Mouse (Mus musculus) embryo, embryonic 9.5 days (tissue): ENCODE results near the gene Ccl24.
"Not testable (repeated sequence)": the region's sequence is repeated elsewhere in the genome, so short reads cannot be mapped to it uniquely, and the experiment has no call there.

Experiments
- DNase-seq: peaks from one replicate; pipeline ENCODE4 v3.0.0-alpha.2; 2017; ENCODE audit errors: extremely low spot score

The Ccl24 gene

GRCm38 (mm10) chr5:135573006-135573405 lies at the start of gene Ccl24:
Gene Ccl24, minus strand, starts transcription at chr5:135573049.
- no peak for DNase-seq

GRCm38 (mm10) chr5:135621725-135622124 lies 48.9 kb upstream of the Ccl24 start:
- no peak for DNase-seq

- DNase-seq = no peak
Measured at GRCm38 (mm10) chr5:135620526-135620925, 47.7 kb upstream of the Ccl24 start.

- DNase-seq = not testable (repeated sequence)
Measured at GRCm38 (mm10) chr5:135619741-135620140, 46.9 kb upstream of the Ccl24 start.

DNA sequence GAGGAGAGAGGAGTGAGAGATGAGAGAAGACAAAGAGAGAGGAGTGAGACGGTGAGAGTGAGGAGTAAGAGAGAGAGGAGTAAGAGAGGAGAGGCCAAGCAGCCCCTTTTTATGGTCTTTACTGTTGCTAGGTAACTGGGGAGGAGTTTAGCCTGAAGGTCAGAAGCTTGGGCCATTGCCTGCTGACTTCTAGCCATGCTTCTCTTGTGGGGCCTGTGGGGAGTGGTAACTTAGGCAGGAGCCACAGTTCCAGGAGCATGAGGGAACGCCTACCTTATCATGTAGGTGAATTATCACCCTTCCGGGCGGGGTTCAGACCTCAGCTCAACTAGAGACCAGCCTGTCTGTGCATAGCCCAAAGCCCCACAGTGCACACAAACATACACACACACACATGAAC lies 36.9 kb upstream of the Ccl24 start:
- no peak for DNase-seq

DNA sequence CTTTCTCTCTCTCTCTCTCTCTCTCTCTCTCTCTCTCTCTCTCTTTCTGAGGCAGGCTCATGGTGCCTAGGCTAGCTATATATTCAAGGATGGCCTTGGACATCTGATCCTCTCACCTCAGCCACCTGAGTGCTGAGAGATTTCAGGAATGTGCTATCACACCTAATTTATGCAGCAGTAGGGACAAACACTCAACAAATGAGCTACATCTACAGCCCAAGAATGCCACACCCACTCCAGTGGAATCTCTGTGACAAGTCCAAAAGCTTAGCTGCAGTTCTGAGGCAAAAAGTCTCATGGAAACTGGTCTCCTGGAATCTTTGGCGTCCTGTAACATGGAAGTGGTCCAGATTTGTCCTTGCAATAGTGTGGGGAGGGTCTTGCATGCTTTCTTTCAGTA lies 34.7 kb upstream of the Ccl24 start:
- DNase-seq = no peak

DNA sequence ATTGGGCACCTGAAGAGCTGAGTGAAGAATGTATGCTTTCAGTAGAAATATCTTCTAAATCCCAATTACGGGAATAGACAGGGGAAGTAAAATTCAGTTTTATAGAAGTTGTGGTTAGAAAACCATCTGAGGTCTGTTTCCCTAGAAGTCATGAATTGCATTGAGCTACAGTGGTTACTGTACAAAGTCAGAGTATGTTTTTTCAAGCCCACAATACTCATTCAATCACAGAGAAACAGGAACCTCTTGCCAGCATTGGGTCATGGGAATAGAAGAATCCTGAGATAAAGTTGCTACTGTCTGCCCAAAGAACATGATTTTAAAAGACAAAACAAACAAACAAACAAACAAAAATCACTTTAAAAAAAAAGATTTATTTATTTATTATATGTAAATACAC lies 33.9 kb upstream of the Ccl24 start:
- DNase-seq = not testable (repeated sequence)

GRCm38 (mm10) chr5:135604643-135605042 lies 31.8 kb upstream of the Ccl24 start:
- not testable (repeated sequence) for DNase-seq

- DNase-seq = no peak
Measured at GRCm38 (mm10) chr5:135589996-135590784, 17.3 kb upstream of the Ccl24 start.

GRCm38 (mm10) chr5:135587764-135588163 lies 14.9 kb upstream of the Ccl24 start:
- no peak for DNase-seq

DNA sequence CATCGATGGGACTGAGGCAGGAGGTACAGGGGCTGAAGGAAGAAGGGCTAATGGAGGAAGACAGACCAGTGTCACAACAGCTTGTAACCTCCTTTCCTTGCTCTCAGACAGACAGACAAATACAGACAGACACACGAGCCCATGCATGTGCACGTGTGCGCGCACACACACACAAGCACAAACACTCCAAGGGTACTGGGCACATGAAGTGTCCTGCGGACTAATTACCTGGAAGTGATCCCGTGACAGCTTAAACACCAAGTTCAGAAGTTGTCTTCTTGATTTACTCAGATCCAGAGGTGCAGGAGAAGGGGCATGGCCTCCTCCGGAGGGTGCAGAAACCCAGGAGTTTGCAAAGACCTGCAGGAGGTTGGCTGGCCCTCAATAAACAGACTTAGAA lies 12.8 kb upstream of the Ccl24 start:
- DNase-seq = no peak

DNA sequence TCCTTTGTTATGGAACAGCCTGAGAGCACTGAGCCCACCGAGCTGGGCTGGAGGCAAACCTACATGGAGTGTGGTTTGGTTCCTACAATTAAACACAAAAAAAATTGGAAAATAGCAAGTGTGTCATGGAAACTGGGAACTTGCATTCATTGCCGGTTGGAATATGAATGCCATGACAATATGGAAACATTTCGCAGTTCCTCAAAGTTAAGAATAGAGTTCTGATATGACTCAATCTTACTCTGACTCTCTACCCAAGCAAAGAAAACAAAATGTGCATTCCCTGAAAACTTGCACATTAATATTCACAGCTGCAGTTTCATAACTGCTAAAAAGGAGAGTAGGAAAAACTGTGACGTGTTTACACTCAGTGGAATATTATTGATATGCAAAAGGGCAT lies 9.5 kb upstream of the Ccl24 start:
- no peak for DNase-seq

DNA sequence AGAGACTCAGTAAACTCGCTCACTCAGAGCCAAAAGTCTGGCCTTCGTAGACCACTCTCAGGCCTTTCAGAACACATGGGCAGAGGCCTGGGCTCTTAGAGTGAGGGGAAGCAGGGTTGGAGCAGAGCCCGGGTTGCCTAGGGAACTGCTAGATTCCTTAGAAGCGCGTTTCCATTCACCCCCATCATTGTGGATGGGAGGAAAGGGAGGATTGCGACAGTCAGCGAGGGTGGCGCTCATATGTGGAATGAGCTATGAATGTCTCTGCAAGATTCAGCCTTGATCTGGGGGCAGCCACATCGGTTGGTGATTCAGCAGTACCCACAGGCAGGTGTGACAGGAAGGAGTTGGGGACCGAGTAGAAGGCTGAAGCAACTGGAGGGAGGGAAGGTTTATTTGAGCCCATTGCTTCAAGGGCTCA lies 6.5 kb upstream of the Ccl24 start:
- no peak for DNase-seq

DNA sequence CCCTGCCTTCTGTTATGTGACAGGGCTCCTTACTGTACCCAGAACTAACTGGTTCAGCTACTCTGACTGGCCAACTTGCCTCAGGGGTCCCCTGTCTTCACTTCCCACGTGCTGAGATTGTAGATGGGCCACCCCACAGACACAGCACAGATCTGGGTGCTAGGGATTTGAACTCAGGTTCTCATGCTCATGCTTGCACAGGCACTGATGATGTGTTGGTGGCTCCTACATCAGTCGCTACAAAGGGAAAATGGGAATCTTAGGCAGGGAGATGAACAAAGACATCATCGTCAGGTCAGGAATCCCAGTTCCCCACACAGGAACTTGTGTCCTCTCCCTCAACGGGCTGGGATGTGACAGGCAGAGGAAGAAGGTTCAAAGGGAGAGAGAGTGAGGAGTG lies 3.2 kb upstream of the Ccl24 start:
- DNase-seq = no peak

GRCm38 (mm10) chr5:135568698-135569097 lies 4.2 kb downstream of the Ccl24 start:
- no peak for DNase-seq

- DNase-seq = no peak
Measured at GRCm38 (mm10) chr5:135567556-135568265, 5.1 kb downstream of the Ccl24 start.

DNA sequence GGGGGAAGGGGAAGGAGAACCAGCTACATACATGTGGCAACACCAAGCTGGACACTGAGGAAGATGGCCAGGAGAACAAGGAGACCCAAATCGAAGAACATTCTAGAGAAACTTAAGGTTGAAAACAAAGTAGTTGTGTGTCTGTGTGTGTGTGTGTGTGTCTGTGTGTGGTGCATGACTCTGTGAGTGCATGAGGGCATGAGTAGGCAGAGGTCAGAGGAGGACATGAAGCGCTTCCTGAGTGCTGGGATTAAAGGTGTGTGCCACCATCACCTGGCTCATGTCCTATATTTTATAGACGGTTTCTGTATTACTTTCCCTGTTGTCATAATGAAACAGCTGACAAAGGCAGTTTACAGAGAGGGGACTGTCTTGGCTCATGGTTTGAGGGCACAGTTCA lies 9.4 kb downstream of the Ccl24 start, which contains the start of gene Ccl26:
Gene Ccl26, minus strand, starts transcription at position 101 of the 400 bp plus-strand sequence.
- DNase-seq = no peak

GRCm38 (mm10) chr5:135557671-135558070 lies 15.2 kb downstream of the Ccl24 start:
- no peak for DNase-seq

- DNase-seq = peak; percentile 4
Measured at GRCm38 (mm10) chr5:135557051-135557450, 15.8 kb downstream of the Ccl24 start.

DNA sequence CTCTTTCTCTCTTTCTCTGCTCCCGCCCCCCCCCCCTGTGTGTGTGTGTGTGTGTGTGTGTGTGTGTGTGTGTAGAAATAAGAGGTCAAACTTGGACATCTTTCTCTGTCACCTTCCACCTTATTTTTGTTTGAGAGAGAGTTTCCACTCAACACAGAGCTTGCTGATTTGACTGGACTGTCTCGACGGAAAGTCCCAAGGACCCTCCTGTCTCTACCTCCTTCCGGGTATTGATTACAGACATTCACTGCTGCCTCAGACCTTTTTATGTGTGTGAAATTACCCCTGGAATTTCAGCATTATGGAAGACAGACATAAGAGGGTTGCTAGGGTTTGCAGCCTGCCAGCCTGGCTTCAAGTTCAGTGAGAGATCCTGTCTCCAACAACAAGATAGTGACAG lies 16.6 kb downstream of the Ccl24 start:
- DNase-seq = no peak

DNA sequence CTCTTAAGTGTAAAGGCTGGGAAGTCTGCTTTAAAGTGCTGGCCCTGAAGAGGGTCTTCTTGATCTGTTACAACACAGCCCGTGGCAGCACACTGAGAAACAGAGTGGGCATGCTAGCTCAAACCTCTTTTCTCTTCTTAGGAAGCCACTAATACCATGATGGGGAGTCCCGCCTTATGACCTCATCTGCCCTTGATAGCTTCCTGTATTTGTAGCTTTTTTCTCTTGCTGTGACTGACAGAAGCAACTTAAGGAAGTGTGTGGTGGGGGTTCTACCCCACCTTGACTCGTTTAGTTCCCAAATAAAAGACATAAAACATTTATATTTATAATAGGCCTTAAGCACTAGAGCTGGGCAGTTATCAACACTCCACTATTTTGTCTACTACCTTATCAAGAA lies 21.3 kb downstream of the Ccl24 start:
- no peak for DNase-seq

- peak; percentile 11 for DNase-seq
Measured at GRCm38 (mm10) chr5:135550910-135551309, 21.9 kb downstream of the Ccl24 start.

DNA sequence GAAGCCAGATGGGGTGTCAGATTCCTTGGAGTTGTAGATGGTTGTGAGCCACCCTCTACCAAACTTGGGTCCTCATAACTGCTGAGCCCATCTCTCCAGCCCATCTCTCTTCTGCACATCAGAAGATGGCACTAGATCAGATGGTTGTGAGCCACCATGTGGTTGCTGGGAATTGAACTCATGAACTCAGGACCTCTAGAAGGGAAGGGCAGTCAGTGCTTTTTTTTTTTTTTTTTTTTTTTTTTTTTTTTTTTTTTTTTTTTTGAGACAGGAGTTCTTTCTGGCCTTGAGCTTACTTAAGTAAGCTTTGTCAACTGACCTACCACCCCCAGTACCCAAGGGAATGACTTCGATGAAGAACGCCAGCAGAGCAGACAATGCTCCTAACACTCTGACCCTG lies 24.9 kb downstream of the Ccl24 start:
- no peak for DNase-seq
